Comparison of ENCODE assay signal across 10 mouse cellular contexts in the genomic region with DNA sequence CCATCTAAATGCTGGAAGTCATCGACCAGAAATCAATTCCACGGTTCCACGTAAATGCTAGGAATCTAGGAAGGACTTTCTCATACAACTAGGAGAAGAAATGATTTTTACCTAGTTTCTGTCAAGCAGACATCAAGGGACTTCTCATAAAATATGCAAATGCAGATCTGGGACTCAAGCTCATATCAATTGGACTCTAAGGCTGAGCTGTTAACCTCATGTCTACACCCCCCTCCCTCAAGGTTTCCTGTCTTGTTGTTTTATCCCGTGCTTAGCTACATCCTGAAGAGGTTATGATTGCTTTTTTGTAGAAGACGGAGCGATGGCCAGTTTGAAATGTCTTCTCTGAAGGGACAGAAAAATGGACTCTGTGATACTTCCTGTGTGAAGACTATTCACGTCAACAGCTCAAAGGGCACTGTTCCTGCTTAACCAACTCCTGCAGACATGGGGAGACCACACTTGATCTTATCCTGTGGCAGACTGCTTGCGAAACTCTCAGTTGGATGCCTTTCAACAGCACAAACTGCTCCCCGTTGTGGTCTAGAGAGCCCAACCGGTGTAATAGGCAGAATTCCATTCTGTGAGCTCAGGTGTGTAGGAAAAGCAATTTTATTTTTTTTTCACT.
A peak's percentile ranks its signal among the peaks of the same experiment; 100 is the strongest.
DNase-seq lines count a peak whose midpoint lies in the region; ATAC-seq and TF ChIP-seq lines count a peak whose summit lies in the region.
"Had no signal": no experiment of that assay in that cellular context is flagged by ENCODE, and none has a peak within 500 bp of the region (broad histone marks: within the 10 kb centered on the region; RNA-seq: fewer than 3 reads in every experiment).

No protein-coding gene starts in this region.

- H3K4me2 ChIP-seq in heart, postnatal 0 days (ENCODE audit: low read depth, low read length), result 0 out of 2 replicates have a peak overlapping the region, but pooled peaks have one; percentile 12
- H3K4me2 ChIP-seq in intestine, embryonic 16.5 days (ENCODE audit: low read depth, low read length), result 0 out of 2 replicates have a peak overlapping the region, but pooled peaks have one; percentile 3
- no peak overlapping the region for H3K4me2 ChIP-seq in myocyte (ENCODE audit: low read depth)
- H3K4me2 ChIP-seq in hindbrain, embryonic 13.5 days, result no peak overlapping the region
- H3K4me2 ChIP-seq: limb, embryonic 12.5 days had no signal

- H3K4me1 ChIP-seq in heart, postnatal 0 days (ENCODE audit: control insufficient read depth, insufficient read depth), result 0 out of 2 replicates have a peak, but pooled peaks cover 12% of the 10 kb centered on the region
- H3K4me1 ChIP-seq in intestine, embryonic 16.5 days (ENCODE audit: control insufficient read depth, insufficient read depth, low read length), result 0 out of 2 replicates have a peak, but pooled peaks cover 5% of the 10 kb centered on the region
- H3K4me1 ChIP-seq in hindbrain, embryonic 13.5 days (replicated peaks), result peaks cover 14% of the 10 kb centered on the region

- ATAC-seq in heart, postnatal 0 days (ENCODE audit: insufficient read depth, low read depth), result no peak
- peak; percentile 80 for ATAC-seq in intestine, embryonic 16.5 days
- no peak for ATAC-seq in frontal cortex, adult (ENCODE audit: low TSS enrichment)
- no peak for ATAC-seq in hindbrain, embryonic 13.5 days (ENCODE audit: low FRiP score)

- TF ChIP-seq POLR2A in myocyte (IDR thresholded peaks at IDR 0.05; ENCODE audit: insufficient read length, low read depth), result no peak

- no peaks in the 10 kb centered on the region for H3K79me2 ChIP-seq in myocyte (ENCODE audit: control insufficient read depth, insufficient read depth)

- no peak overlapping the region for H3ac ChIP-seq in myocyte (ENCODE audit: control insufficient read depth, insufficient read length)

- no peaks in the 10 kb centered on the region for H3K9me3 ChIP-seq in heart, postnatal 0 days (replicated peaks; ENCODE audit: control insufficient read depth, low read length)
- no peaks in the 10 kb centered on the region for H3K9me3 ChIP-seq in intestine, embryonic 16.5 days (ENCODE audit: control insufficient read depth, low read length)
- H3K9me3 ChIP-seq in hindbrain, embryonic 13.5 days, result no peaks in the 10 kb centered on the region
- H3K9me3 ChIP-seq: limb, embryonic 12.5 days had no signal

- no peak overlapping the region for H3K27ac ChIP-seq in heart, postnatal 0 days (ENCODE audit: low read depth)
- H3K27ac ChIP-seq in intestine, embryonic 16.5 days (ENCODE audit: low read length), result peak overlapping the region; percentile 34; the same call in 1 of the 2 replicates
- no peak overlapping the region for H3K27ac ChIP-seq in hindbrain, embryonic 13.5 days
- H3K27ac ChIP-seq: limb, embryonic 12.5 days had no signal

- no peak overlapping the region for H3K9ac ChIP-seq in heart, postnatal 0 days (replicated peaks; ENCODE audit: low read depth, low read length)
- no peak overlapping the region for H3K9ac ChIP-seq in intestine, embryonic 16.5 days (ENCODE audit: low read depth, low read length)
- no peak overlapping the region for H3K9ac ChIP-seq in hindbrain, embryonic 13.5 days
- H3K9ac ChIP-seq: limb, embryonic 12.5 days had no signal

- intact Hi-C loops in heart, postnatal 14 days (cut with DNase I), result no loop called here

- peak; percentile 22 for DNase-seq in heart, postnatal 0 days (ENCODE audit: low spot score)
- no peak for DNase-seq in heart, postnatal 14 days
- DNase-seq in CD8-positive naive resting alpha-beta T cell, adult 2 months (ENCODE audit: low read depth in 2 of 2, low spot score in 2 of 2), result peak; percentile 2
- DNase-seq in right cerebral cortex, adult 2 months (ENCODE audit: low spot score in 2 of 2), result no peak
- DNase-seq: gastrocnemius, postnatal 25 days had no signal

- no peaks in the 10 kb centered on the region for H3K27me3 ChIP-seq in heart, postnatal 0 days (ENCODE audit: control insufficient read depth, insufficient read depth, low read length)
- no peaks in the 10 kb centered on the region for H3K27me3 ChIP-seq in intestine, embryonic 16.5 days (replicated peaks; ENCODE audit: control insufficient read depth, insufficient read depth, low read length)
- H3K27me3 ChIP-seq in myocyte (ENCODE audit: control insufficient read depth, insufficient read depth, insufficient read length), result no peaks in the 10 kb centered on the region
- peaks cover 3% of the 10 kb centered on the region; the same call in 1 of the 2 replicates for H3K27me3 ChIP-seq in hindbrain, embryonic 13.5 days

- H3K36me3 ChIP-seq in heart, postnatal 0 days (replicated peaks; ENCODE audit: control insufficient read depth, insufficient read depth, low read length), result no peaks in the 10 kb centered on the region
- H3K36me3 ChIP-seq in intestine, embryonic 16.5 days (ENCODE audit: control insufficient read depth, insufficient read depth, low read length), result no peaks in the 10 kb centered on the region
- H3K36me3 ChIP-seq in myocyte (ENCODE audit: control insufficient read depth, insufficient read depth), result no peaks in the 10 kb centered on the region
- H3K36me3 ChIP-seq in hindbrain, embryonic 13.5 days, result no peaks in the 10 kb centered on the region
- H3K36me3 ChIP-seq: limb, embryonic 12.5 days had no signal

- TF ChIP-seq EP300 in heart, postnatal 0 days (IDR thresholded peaks at IDR 0.05; ENCODE audit: low read depth), result no peak

- 22% methylated on average over 10 of the region's 10 CpGs for WGBS in heart, postnatal 0 days
- WGBS in intestine, embryonic 16.5 days, result 49% methylated on average over 10 of the region's 10 CpGs
- WGBS in hindbrain, embryonic 13.5 days, result 51% methylated on average over 10 of the region's 10 CpGs

- no peak for TF ChIP-seq CTCF in heart, postnatal 0 days (IDR thresholded peaks at IDR 0.05; ENCODE audit: low read depth)

- no peak overlapping the region for H3K4me3 ChIP-seq in heart, postnatal 0 days (ENCODE audit: low read depth, low read length)
- H3K4me3 ChIP-seq in intestine, embryonic 16.5 days (ENCODE audit: low read length), result no peak overlapping the region
- H3K4me3 ChIP-seq in myocyte, result no peak overlapping the region
- H3K4me3 ChIP-seq in hindbrain, embryonic 13.5 days, result no peak overlapping the region
- H3K4me3 ChIP-seq: limb, embryonic 12.5 days had no signal

TF ChIP-seq in myocyte, 11 proteins besides CTCF, POLR2A, EP300 and RAD21:
- TF ChIP-seq MAX (IDR thresholded peaks at IDR 0.05; ENCODE audit: low read depth) (no peak), CEBPB (IDR thresholded peaks at IDR 0.05; ENCODE audit: insufficient read depth, poor library complexity, severe bottlenecking) (peak; percentile 77; the same call in 1 of the 2 replicates)

Comparison
In these comparisons a context has a peak if more than half of its experiments do, and no peak if none do; other contexts are left out.
1. DNase-seq: peak in heart, postnatal 0 days (single experiment) and CD8-positive naive resting alpha-beta T cell, adult 2 months (2 of 2); none in heart, postnatal 14 days (0 of 2) and right cerebral cortex, adult 2 months (0 of 2).
2. H3K4me2 ChIP-seq: peak in heart, postnatal 0 days (single experiment) and intestine, embryonic 16.5 days (single experiment); none in myocyte (single experiment) and hindbrain, embryonic 13.5 days (single experiment).